Mouse (Mus musculus) limb, embryonic 11.5 days (tissue): ENCODE measurements around the gene Rasgrp2. TPM values are rescaled to one million over a fixed set of nuclear protein-coding genes. Genes with fewer than 3 reads are reported as not detected.

ENCODE experiments used
- ATAC-seq: fragments of 200-750 bp; cut with Nextera tagmentation; 2 replicates; pipeline ENCODE4 v1.8.0; 2017; ENCODE audit warnings: low read depth; ENCODE audit not compliant: insufficient number of reproducible peaks, low FRiP score, low TSS enrichment
- DNase-seq: peaks from one replicate; pipeline ENCODE4 v3.0.0-alpha.2; 2015; ENCODE audit warnings: low spot score
- H3K27ac ChIP-seq: fragments of 300-500 bp; sonication (generic); replicated peaks from 2 replicates; pipeline ENCODE4 v1.5.1; 2014; ENCODE audit warnings: low read depth, mild to moderate bottlenecking, low read length
- H3K27me3 ChIP-seq: fragments of 300-500 bp; sonication (generic); 2 replicates; pipeline ENCODE4 v1.6.1; 2014; ENCODE audit warnings: mild to moderate bottlenecking, low read length, mixed read lengths; ENCODE audit not compliant: control insufficient read depth, insufficient read depth
- H3K36me3 ChIP-seq: fragments of 300-500 bp; sonication (generic); 2 replicates; pipeline ENCODE4 v1.6.1; 2014; ENCODE audit warnings: mild to moderate bottlenecking, low read length, moderate library complexity, mixed read lengths; ENCODE audit not compliant: control insufficient read depth, insufficient read depth
- H3K4me1 ChIP-seq: fragments of 300-500 bp; sonication (generic); 2 replicates; pipeline ENCODE4 v1.6.1; 2014; ENCODE audit warnings: low read length, mixed read lengths; ENCODE audit not compliant: control insufficient read depth, insufficient read depth
- H3K4me2 ChIP-seq: fragments of 300-500 bp; sonication (generic); 2 replicates; pipeline ENCODE4 v1.6.1; 2014; ENCODE audit warnings: low read depth, mild to moderate bottlenecking, moderate library complexity; ENCODE audit not compliant: severe bottlenecking
- H3K4me3 ChIP-seq: fragments of 300-500 bp; sonication (generic); 2 replicates; pipeline ENCODE4 v1.5.1; 2014; ENCODE audit warnings: low read depth, low read length
- H3K9ac ChIP-seq: fragments of 300-500 bp; sonication (generic); 2 replicates; pipeline ENCODE4 v1.6.1; 2014; ENCODE audit warnings: mild to moderate bottlenecking, low read length
- H3K9me3 ChIP-seq: fragments of 300-500 bp; sonication (generic); 2 replicates; pipeline ENCODE4 v1.6.1; 2016; ENCODE audit warnings: low read length; ENCODE audit not compliant: control insufficient read depth
- WGBS: fragments of 180-500 bp; shearing (Covaris S2); extraction: QIAGEN DNeasy Blood & Tissue Kit; methylation state at CpG from one replicate; pipeline ENCODE4 v1.1.7; 2014; 5-methylcytosine and 5-hydroxymethylcytosine counted together
- polyA plus RNA-seq: library from polyadenylated mRNA; unstranded; fragments of >200 nt; fragmentation: Nextera tagmentation; extraction: Ambion mirVana; gene quantifications from 2 replicates; pipeline ENCODE4 v1.2.1, GENCODE M21; 2014

Rasgrp2 gene
- polyA plus RNA-seq, 1 experiment from 2014 or later = 15.0 TPM

GRCm38 (mm10) chr19:6397582-6398249, 1.4 kb upstream of the Rasgrp2 start:
- 82% methylated on average over 22 of the region's 22 CpGs for WGBS
- H3K9ac ChIP-seq = no peak overlapping the region
- no peak overlapping the region for H3K4me3 ChIP-seq
- H3K27ac ChIP-seq = no peak overlapping the region
- no peaks in the 10 kb centered on the region for H3K9me3 ChIP-seq
- ATAC-seq = no peak
- peaks cover 48% of the 10 kb centered on the region for H3K27me3 ChIP-seq
- peaks cover 17% of the 10 kb centered on the region for H3K4me1 ChIP-seq
- no peak overlapping the region for H3K4me2 ChIP-seq
- no peaks in the 10 kb centered on the region for H3K36me3 ChIP-seq
- no peak for DNase-seq

GRCm38 (mm10) chr19:6398447-6399284, 474 bp upstream of the Rasgrp2 start:
- 2% methylated on average over 38 of the region's 39 CpGs for WGBS
- peak overlapping the region; percentile 99 for H3K4me2 ChIP-seq
- H3K4me3 ChIP-seq = peak overlapping the region; percentile 51
- H3K27ac ChIP-seq = no peak overlapping the region
- H3K36me3 ChIP-seq = no peaks in the 10 kb centered on the region
- peak; percentile 63 for DNase-seq
- H3K27me3 ChIP-seq = peaks cover 49% of the 10 kb centered on the region
- no peak overlapping the region for H3K9ac ChIP-seq
- H3K4me1 ChIP-seq = peaks cover 17% of the 10 kb centered on the region
- no peaks in the 10 kb centered on the region for H3K9me3 ChIP-seq
- 0 out of 2 replicates have a peak, but pooled peaks have one; percentile 29 for ATAC-seq

DNA sequence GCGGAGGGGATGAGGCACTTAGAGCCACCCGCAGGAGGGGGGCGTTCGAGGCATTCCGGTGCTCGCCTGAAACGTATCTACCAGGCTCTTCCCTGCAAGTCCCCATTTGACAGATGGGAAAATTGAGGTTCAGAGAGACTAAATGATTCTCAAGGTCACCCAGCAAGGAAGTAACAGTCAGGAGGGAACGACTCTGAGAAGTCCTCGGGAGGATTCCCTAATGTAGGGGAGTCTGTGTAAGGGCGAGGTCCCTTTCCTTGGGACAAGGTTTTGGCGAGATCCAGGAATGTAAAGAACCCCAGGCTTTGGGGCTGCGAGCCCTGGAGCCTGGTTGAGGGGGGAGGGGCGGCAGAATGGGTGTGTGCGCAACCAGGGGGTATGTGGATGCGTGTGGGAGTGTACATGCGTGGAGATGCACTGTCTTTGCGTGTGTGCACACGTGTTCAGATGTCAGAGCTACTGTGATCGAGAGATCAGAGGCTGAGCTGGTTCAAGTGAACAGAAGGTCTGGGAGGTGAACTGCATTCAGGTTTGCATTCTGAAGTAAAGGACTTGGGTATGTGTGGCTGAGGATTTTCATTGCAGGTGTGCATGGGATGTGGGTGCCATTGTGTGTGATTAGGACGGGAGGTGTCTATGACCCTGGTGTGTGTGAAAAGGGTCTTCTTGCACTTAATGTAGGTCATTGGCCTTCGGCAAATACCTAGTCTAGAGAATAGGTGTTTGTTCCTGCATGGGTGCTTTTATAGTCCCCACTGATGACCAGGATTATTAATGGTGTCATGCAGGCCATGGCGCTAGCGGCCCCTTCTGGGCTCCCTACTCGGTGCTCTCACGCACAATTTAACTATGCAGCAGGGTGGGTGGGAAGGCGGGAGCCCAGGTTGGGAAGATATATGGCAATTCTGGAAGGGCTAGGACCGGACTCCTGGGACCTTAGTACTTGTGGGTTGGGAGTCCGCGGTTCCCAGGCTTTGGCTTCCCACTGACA, 1.3 kb downstream of the Rasgrp2 start:
- Histone ChIP-seq H3K36me3 (no peaks in the 10 kb centered on the region), H3K4me2 (peak overlapping the region; percentile 99), H3K9me3 (no peaks in the 10 kb centered on the region), H3K27ac (no peak overlapping the region), H3K4me3 (peak overlapping the region; percentile 51), H3K9ac (peak overlapping the region; percentile 48; the same call in 1 of the 2 replicates), H3K4me1 (peaks cover 17% of the 10 kb centered on the region), H3K27me3 (peaks cover 49% of the 10 kb centered on the region)
- WGBS = 4% methylated on average over 29 of the region's 29 CpGs
- DNase-seq (no peak), ATAC-seq (no peak)

GRCm38 (mm10) chr19:6401131-6401815, 2.1 kb downstream of the Rasgrp2 start:
- ATAC-seq = peak; percentile 52; the same call in 1 of the 2 replicates
- no peak overlapping the region for H3K27ac ChIP-seq

DNA sequence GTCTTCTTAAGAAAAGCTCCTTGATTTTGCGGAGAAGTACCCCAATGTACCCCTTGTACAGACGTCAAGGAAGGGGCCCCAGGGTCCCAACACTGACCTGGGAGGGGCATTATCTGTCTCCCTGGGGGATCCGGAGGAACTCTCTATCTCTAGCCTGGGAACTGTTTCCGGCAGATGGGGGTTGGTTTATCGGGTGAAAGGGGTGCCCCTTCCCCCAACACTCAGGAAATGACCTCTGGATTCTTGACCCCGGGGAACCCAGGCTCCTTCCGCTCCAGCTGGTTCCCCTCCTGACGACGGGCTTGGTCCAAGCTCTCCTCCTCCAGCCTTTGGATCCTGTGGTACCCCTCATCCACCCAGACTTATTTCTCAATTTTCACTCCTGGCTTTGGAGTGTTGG, 2.8 kb downstream of the Rasgrp2 start:
- no peaks in the 10 kb centered on the region for H3K9me3 ChIP-seq
- WGBS = 5% methylated on average over 9 of the region's 9 CpGs
- no peaks in the 10 kb centered on the region for H3K36me3 ChIP-seq
- peaks cover 17% of the 10 kb centered on the region for H3K4me1 ChIP-seq
- ATAC-seq (no peak), DNase-seq (no peak)
- peak overlapping the region; percentile 19; the same call in 1 of the 2 replicates for H3K4me3 ChIP-seq
- no peak overlapping the region for H3K9ac ChIP-seq
- peaks cover 49% of the 10 kb centered on the region for H3K27me3 ChIP-seq
- H3K27ac ChIP-seq = no peak overlapping the region
- H3K4me2 ChIP-seq = peak overlapping the region; percentile 49

More at GRCm38 (mm10) chr19:6401131-6401815, 2.1 kb downstream of the Rasgrp2 start:
- under 1% methylated on average over 31 of the region's 32 CpGs for WGBS
- no peaks in the 10 kb centered on the region for H3K9me3 ChIP-seq
- H3K4me3 ChIP-seq = peak overlapping the region; percentile 19; the same call in 1 of the 2 replicates
- peak overlapping the region; percentile 49 for H3K4me2 ChIP-seq
- H3K27me3 ChIP-seq = peaks cover 49% of the 10 kb centered on the region
- no peaks in the 10 kb centered on the region for H3K36me3 ChIP-seq
- peak overlapping the region; percentile 30; the same call in 1 of the 2 replicates for H3K9ac ChIP-seq
- peak; percentile 82 for DNase-seq
- H3K4me1 ChIP-seq = peaks cover 17% of the 10 kb centered on the region

- Histone ChIP-seq H3K9ac (no peak overlapping the region), H3K27me3 (peaks cover 38% of the 10 kb centered on the region), H3K4me1 (peaks cover 17% of the 10 kb centered on the region), H3K4me2 (no peak overlapping the region), H3K4me3 (no peak overlapping the region), H3K36me3 (no peaks in the 10 kb centered on the region), H3K9me3 (no peaks in the 10 kb centered on the region), H3K27ac (no peak overlapping the region)
- ATAC-seq (no peak), DNase-seq (no peak)
- 87% methylated on average over 10 of the region's 10 CpGs for WGBS
These were observed 4.7 kb downstream of the Rasgrp2 start for GRCm38 (mm10) chr19:6403869-6404268.

DNA sequence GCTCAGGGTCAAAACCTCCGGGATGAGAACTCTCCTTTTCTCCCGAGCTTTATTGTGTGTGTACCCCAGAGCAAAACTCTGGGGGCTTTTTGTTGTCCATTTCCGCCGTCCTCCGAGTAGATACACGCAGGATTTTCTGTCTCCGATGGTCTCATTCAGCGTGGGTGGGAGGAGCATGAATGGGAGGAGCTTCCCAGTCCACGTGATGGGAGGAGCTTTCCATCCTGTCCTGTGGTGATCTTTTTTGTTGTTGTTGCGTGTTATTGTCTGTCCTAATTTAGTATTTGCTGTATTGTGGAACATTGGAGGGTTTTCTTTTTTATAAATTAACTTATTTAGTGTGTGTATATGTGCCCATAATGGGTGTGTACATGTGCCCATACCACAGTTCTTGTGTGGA, 6.3 kb downstream of the Rasgrp2 start:
- WGBS = 76% methylated on average over 10 of the region's 10 CpGs
- Histone ChIP-seq H3K4me2 (no peak overlapping the region), H3K27ac (no peak overlapping the region), H3K27me3 (peaks cover 22% of the 10 kb centered on the region), H3K36me3 (no peaks in the 10 kb centered on the region), H3K4me3 (no peak overlapping the region), H3K4me1 (peaks cover 11% of the 10 kb centered on the region), H3K9me3 (no peaks in the 10 kb centered on the region), H3K9ac (no peak overlapping the region)
- ATAC-seq = no peak
- DNase-seq = no peak
